Mouse (Mus musculus) neural tube, embryonic 12.5 days (tissue): ENCODE measurements at regions not wholly inside any gene's neighbourhood (a gene's known extent, or its start where the extent isn't known, plus 50 kb on each side); places are given as distances from the start of the nearest gene placed in this dataset.

Experiments used
- ATAC-seq: fragments of 200-750 bp; cut with Nextera tagmentation; 2 replicates; pipeline ENCODE4 v1.8.0; 2017; ENCODE audit warnings: low read depth, mild to moderate bottlenecking, moderate TSS enrichment, moderate library complexity; ENCODE audit not compliant: low FRiP score
- H3K27ac ChIP-seq: fragments of 300-500 bp; sonication (generic); 2 replicates; pipeline ENCODE4 v1.5.1; 2016
- H3K27me3 ChIP-seq: fragments of 300-500 bp; sonication (generic); replicated peaks from 2 replicates; pipeline ENCODE4 v1.6.1; 2016; ENCODE audit warnings: mild to moderate bottlenecking
- H3K36me3 ChIP-seq: fragments of 300-500 bp; sonication (generic); 2 replicates; pipeline ENCODE4 v1.6.1; 2016; ENCODE audit warnings: mild to moderate bottlenecking
- H3K4me1 ChIP-seq: fragments of 300-500 bp; sonication (generic); 2 replicates; pipeline ENCODE4 v1.6.1; 2016
- H3K4me2 ChIP-seq: fragments of 300-500 bp; sonication (generic); replicated peaks from 2 replicates; pipeline ENCODE4 v1.6.1; 2016; ENCODE audit warnings: mild to moderate bottlenecking
- H3K4me3 ChIP-seq: fragments of 300-500 bp; sonication (generic); 2 replicates; pipeline ENCODE4 v1.5.1; 2016
- H3K9ac ChIP-seq: fragments of 300-500 bp; sonication (generic); 2 replicates; pipeline ENCODE4 v1.6.1; 2016; ENCODE audit warnings: mild to moderate bottlenecking
- H3K9me3 ChIP-seq: fragments of 300-500 bp; sonication (generic); 2 replicates; pipeline ENCODE4 v1.6.1; 2016; ENCODE audit warnings: mild to moderate bottlenecking
- WGBS: fragments of 180-500 bp; shearing (Covaris S2); methylation state at CpG from one replicate; pipeline ENCODE4 v1.1.7; 2016; 5-methylcytosine and 5-hydroxymethylcytosine counted together

DNA sequence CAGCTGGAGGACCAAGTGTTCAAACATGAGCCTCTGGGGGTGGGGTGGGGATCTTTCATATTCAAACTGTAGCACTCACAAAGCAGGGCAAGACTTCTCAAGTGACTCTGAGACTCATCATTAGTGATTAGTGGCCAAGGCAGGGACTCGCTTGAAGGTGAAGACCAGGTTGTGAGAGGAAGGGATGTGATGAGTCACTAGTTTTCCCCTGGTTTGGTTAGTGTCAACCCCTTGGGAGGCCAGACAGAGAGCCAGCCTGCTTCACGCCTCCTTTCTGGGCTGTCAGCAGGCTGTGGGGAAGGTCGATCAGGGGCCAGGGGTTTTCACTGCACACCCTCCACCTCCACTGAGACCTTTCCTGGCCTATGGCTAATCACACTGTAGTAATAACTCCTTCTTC lies 65.2 kb downstream of the Slc30a10 start:
- 58% methylated on average over 3 of the region's 3 CpGs for WGBS
- H3K9me3 ChIP-seq: no peaks in the 10 kb centered on the region

DNA sequence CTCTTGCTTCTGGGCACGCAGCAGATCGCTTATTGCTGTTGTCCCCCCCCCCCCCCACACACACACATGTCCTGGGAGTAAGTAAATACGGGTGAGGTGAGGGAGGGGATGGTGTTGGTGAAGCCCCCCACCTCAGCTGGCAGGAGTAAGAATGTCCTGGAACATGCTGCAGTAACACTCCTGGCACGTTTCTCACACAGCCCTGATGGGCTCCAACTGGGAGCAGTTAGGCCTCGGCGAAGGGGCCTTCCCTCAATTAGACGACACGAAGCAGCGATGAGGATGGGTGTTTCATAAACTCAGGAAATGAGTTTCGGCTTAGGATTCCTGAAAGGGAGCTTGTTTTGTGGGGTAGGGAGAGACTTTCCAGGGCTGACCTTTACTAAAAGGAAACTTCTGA lies 69.4 kb downstream of the Slc30a10 start:
- no peak overlapping the region for H3K4me2 ChIP-seq
- H3K4me1 ChIP-seq: no peaks in the 10 kb centered on the region
- 65% methylated on average over 10 of the region's 10 CpGs for WGBS
- no peaks in the 10 kb centered on the region for H3K9me3 ChIP-seq
- H3K27ac ChIP-seq: no peak overlapping the region
- H3K36me3 ChIP-seq: no peaks in the 10 kb centered on the region
- no peak overlapping the region for H3K9ac ChIP-seq
- no peaks in the 10 kb centered on the region for H3K27me3 ChIP-seq
- ATAC-seq: no peak
- no peak overlapping the region for H3K4me3 ChIP-seq

More for the DNA sequence above, 65.2 kb downstream of the Slc30a10 start:
- Histone ChIP-seq H3K36me3 (no peaks in the 10 kb centered on the region), H3K27ac (no peak overlapping the region), H3K4me1 (no peaks in the 10 kb centered on the region), H3K27me3 (no peaks in the 10 kb centered on the region), H3K4me2 (no peak overlapping the region), H3K9ac (no peak overlapping the region), H3K4me3 (no peak overlapping the region)
- ATAC-seq: no peak

DNA sequence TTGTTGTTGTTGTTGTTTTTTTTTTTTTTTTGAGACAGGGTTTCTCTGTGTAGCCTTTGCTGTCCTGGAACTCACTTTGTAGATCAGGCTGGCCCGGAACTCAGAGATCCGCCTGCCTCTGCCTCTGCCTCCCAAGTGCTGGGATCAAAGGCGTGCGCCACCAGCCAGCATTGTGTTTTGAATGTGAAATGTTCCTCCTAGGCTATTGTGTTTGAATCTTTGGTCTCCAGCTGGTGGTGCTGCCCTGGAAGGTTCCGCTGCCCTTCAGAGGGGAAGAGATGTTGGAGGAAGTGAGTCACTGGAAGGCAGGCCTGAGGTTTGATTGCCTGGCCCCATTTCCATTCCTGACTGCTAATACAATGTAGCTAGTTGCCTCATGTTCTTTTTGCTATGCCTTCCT lies 78.8 kb downstream of the Slc30a10 start:
- ATAC-seq: no peak
- Histone ChIP-seq H3K4me1 (no peaks in the 10 kb centered on the region), H3K4me3 (no peak overlapping the region), H3K36me3 (no peaks in the 10 kb centered on the region), H3K9me3 (no peaks in the 10 kb centered on the region), H3K9ac (no peak overlapping the region), H3K27ac (no peak overlapping the region), H3K27me3 (no peaks in the 10 kb centered on the region), H3K4me2 (no peak overlapping the region)
- WGBS: 93% methylated on average over 5 of the region's 5 CpGs

DNA sequence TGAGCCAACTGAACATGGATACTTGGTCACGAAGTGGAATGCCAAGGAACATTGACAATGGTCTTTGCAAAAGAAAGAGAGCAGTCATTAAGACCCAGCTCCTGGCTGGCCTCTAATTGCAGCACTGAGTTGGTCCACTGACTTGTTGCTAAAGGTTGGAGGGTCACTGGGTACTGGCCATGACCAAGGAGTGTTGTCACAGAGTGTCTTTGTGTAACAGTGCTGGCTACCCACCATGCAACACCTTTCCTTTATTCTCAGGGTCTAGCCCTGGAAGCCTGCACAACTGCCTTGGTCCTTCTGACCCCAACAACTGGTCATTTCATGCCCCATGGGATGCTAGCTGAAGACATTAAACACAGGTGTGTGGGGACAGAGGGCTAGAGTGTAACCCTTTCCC lies 79.5 kb downstream of the Slc30a10 start:
- no peak for ATAC-seq
- no peak overlapping the region for H3K4me2 ChIP-seq

DNA sequence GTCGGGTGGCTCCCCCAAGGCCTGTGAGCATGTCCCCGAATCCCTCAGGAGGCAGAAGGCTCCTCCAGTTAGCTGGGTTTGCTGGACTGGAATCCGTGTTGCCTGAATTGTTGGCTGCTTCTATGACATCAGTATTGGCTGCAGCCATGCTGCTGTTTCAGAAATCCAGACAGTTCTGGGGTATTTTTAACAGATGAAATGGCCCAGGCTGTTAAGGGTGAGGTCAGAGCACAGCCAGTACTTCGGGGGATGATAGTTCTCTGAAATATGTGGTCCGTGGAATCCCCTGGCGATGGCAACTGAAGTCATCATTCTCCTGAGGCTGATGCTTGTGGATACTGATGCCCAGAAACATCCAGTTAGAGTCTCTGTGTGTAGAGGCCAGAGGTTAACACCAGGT lies 80.7 kb downstream of the Slc30a10 start:
- Histone ChIP-seq H3K4me3 (no peak overlapping the region), H3K4me1 (no peaks in the 10 kb centered on the region), H3K9me3 (no peaks in the 10 kb centered on the region), H3K9ac (no peak overlapping the region), H3K27me3 (no peaks in the 10 kb centered on the region), H3K4me2 (no peak overlapping the region), H3K27ac (no peak overlapping the region), H3K36me3 (no peaks in the 10 kb centered on the region)
- WGBS: 85% methylated on average over 6 of the region's 6 CpGs
- no peak for ATAC-seq

More for the DNA sequence above, 79.5 kb downstream of the Slc30a10 start:
- H3K27me3 ChIP-seq: no peaks in the 10 kb centered on the region
- H3K9me3 ChIP-seq: no peaks in the 10 kb centered on the region
- 66% methylated on average over 1 of the region's 1 CpGs for WGBS
- no peaks in the 10 kb centered on the region for H3K4me1 ChIP-seq
- H3K9ac ChIP-seq: no peak overlapping the region
- H3K36me3 ChIP-seq: no peaks in the 10 kb centered on the region
- H3K27ac ChIP-seq: no peak overlapping the region
- H3K4me3 ChIP-seq: no peak overlapping the region

DNA sequence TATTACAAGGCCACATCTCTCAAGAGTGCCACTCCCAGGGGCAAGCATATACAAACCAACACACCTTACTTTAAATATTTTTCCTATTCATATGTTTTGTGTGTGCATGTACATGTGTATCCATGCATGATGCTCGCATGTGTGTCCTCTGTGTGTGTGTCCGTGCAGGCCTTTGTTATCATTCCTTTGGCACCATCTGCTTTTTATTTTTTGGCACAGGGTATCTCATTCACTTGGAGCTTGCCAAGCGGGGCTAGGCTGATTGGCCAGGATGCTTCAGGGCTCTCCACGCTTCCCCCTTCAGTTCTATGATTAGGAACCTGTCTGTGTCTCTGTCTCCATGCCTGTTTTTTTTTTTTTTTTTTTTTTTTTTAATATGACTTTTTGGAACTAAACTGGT lies 82.6 kb downstream of the Slc30a10 start:
- H3K4me1 ChIP-seq: no peaks in the 10 kb centered on the region
- WGBS: 94% methylated on average over 4 of the region's 4 CpGs
- H3K9me3 ChIP-seq: no peaks in the 10 kb centered on the region
- no peak overlapping the region for H3K4me3 ChIP-seq
- H3K27me3 ChIP-seq: no peaks in the 10 kb centered on the region
- no peaks in the 10 kb centered on the region for H3K36me3 ChIP-seq
- no peak for ATAC-seq
- H3K27ac ChIP-seq: no peak overlapping the region
- H3K4me2 ChIP-seq: no peak overlapping the region
- no peak overlapping the region for H3K9ac ChIP-seq

DNA sequence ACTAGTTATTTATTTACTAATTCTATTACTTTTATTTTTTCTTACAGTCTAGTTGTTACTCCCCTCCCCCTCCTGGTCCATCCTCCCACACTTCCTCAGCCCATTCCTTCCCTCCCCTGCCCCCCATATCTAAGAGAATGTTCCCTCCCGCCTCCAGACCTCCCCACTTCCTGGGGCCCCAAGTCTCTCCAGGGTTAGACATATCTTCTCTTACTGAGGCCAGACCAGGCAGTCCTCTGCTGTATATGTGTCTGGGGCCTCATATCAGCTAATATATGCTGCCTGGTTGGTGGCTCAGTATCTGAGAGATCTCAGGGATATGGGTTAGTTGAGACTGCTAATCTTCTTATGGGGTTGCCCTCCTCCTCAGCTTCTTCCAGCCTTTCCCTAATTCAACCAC lies 84.8 kb downstream of the Slc30a10 start:
- Histone ChIP-seq H3K27ac (no peak overlapping the region), H3K36me3 (no peaks in the 10 kb centered on the region), H3K4me2 (no peak overlapping the region), H3K9ac (no peak overlapping the region), H3K4me3 (no peak overlapping the region), H3K4me1 (no peaks in the 10 kb centered on the region), H3K9me3 (no peaks in the 10 kb centered on the region), H3K27me3 (no peaks in the 10 kb centered on the region)
- no peak for ATAC-seq
- 68% methylated on average over 1 of the region's 1 CpGs for WGBS

DNA sequence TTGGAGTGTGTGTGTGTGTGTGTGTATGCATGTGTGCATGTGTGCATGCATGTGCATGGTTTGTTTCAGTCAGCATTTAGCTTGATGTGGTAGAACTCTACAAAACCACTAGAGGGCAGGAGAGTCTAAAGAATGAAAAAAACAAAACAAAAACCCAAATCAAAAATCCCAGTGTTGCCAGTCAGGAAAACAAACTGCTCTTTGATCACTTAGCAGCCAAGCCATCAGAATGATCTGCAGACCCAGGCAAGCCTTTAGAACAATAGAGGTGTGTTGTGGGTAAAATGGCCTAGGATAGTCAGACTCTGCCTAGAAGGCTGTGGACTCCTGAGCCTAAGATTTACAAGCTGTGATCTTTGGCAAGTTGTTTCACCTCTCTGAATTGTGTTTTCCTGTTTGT lies 91.7 kb downstream of the Slc30a10 start:
- Histone ChIP-seq H3K36me3 (no peaks in the 10 kb centered on the region), H3K4me1 (no peaks in the 10 kb centered on the region), H3K9ac (no peak overlapping the region), H3K27ac (no peak overlapping the region), H3K4me2 (no peak overlapping the region), H3K9me3 (no peaks in the 10 kb centered on the region), H3K27me3 (no peaks in the 10 kb centered on the region), H3K4me3 (no peak overlapping the region)
- no peak for ATAC-seq

DNA sequence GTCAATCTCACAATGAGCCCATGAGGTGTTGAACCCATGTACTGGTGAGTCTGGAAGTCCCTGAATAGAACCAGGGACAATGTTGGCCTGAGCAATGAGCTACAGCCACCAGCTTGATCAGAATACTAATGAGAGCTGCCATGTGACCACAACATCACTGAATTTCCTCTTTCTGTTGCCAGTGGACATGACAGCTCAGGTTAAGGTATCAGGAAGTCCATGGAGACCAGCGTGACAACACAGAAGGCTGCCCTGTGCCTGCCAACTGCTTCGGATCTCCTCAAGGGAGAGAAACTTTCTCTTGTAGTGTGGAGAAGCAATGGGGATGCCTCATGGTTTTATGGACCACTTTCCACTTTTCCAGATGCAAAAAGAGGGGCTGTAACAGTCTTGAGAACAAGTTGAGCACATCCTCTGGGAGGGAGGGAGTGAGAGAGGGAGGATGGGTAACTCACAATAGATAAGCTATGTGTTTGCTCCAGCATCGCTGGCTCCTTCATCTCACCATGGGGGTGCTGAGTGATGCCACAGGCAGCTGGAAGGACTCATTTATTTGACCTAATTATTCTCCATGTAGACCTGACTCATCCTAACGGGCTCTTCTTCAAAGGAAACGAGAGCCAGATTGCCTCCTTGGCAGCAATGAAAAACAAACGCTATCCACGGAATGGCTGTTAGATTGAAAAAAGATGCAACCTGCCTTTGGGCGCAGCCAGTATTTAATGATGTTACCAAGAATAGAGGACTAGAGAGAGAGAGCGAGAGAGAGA lies 118.3 kb downstream of the Slc30a10 start:
- no peaks in the 10 kb centered on the region for H3K4me1 ChIP-seq
- WGBS: 57% methylated on average over 9 of the region's 9 CpGs
- H3K27me3 ChIP-seq: no peaks in the 10 kb centered on the region
- H3K4me3 ChIP-seq: no peak overlapping the region
- no peak for ATAC-seq
- H3K27ac ChIP-seq: no peak overlapping the region
- no peak overlapping the region for H3K4me2 ChIP-seq
- H3K9ac ChIP-seq: no peak overlapping the region
- H3K9me3 ChIP-seq: no peaks in the 10 kb centered on the region
- H3K36me3 ChIP-seq: no peaks in the 10 kb centered on the region

DNA sequence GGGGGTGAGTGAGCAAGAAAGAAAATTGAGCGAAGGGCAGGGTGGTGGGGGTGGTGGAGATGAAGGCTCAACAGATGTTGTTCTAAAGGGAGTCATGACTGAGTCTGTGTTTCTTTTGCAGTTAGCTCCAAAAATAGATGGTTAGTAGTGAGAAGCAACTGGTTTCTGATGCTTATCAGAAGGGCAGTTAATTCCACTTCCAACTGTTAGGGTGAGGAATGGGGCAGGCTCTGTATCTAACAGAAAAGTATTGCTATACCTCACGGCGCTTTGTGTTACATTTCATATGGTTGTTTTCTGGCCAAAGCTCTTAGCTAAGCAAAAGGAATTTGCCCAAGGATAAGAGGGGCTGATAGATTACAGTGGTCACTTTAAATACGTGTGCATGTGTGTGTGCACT lies 120.3 kb downstream of the Slc30a10 start:
- Histone ChIP-seq H3K9me3 (no peaks in the 10 kb centered on the region), H3K4me3 (no peak overlapping the region), H3K36me3 (no peaks in the 10 kb centered on the region), H3K4me2 (no peak overlapping the region), H3K9ac (no peak overlapping the region), H3K27me3 (no peaks in the 10 kb centered on the region), H3K4me1 (no peaks in the 10 kb centered on the region), H3K27ac (no peak overlapping the region)
- no peak for ATAC-seq
- 78% methylated on average over 4 of the region's 4 CpGs for WGBS

DNA sequence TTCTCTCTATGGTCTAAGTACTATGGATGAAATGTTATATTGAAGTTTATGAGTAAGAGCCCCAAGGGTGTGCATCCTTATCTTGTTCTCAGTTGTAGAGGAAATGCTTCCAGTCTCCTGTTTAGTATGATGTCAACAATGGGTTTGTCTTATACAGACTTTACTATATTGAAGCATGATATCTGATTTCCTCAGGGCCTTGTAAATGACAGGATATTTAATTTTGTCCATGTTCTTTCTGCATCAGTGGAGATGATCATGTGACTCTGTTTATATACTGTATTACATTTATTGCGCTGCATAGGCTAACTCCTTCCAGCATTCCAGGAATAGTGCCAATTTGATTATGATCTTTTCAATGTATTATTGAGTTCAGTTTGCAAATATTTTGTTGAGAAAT lies 125.2 kb downstream of the Slc30a10 start:
- H3K9ac ChIP-seq: no peak overlapping the region
- no peak overlapping the region for H3K4me3 ChIP-seq
- no peak overlapping the region for H3K27ac ChIP-seq
- no peaks in the 10 kb centered on the region for H3K9me3 ChIP-seq
- WGBS: 91% methylated on average over 1 of the region's 1 CpGs
- H3K36me3 ChIP-seq: no peaks in the 10 kb centered on the region
- H3K4me2 ChIP-seq: no peak overlapping the region
- no peaks in the 10 kb centered on the region for H3K4me1 ChIP-seq
- no peaks in the 10 kb centered on the region for H3K27me3 ChIP-seq
- no peak for ATAC-seq

DNA sequence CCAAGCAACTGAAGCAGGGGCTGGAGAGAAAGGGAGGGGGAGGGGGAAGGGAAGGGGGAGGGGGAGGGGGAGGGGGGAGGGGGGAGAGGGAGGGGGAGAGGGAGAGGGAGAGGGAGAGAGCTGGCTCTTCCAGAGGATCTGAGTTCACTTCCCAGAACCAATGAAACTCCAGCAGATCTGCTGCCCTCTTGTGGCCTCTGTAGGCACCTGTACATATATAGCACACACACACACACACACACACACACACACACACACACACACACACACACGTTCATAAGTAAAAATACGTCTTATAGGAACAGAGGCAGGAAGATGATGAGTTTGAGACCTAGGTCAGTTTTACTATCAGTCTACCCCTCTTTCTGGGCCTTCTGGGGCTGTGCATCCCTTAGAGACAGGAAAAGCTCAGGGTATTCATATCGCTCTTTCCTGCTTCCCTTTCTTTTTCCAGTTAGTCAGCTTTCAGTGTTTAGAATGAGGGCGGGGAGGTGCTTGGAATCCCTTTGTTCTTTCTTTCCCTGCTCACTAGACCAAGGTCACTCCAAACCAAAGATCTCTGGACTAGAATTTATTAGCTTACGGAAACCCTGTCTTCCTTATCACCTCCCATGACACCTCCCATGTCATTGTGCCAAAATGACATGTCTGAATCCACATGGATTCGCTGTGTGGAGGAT lies 130.7 kb downstream of the Slc30a10 start:
- H3K4me1 ChIP-seq: no peaks in the 10 kb centered on the region
- ATAC-seq: no peak
- H3K36me3 ChIP-seq: no peaks in the 10 kb centered on the region
- 83% methylated on average over 6 of the region's 6 CpGs for WGBS
- H3K4me3 ChIP-seq: no peak overlapping the region
- H3K9ac ChIP-seq: no peak overlapping the region
- H3K9me3 ChIP-seq: no peaks in the 10 kb centered on the region
- no peaks in the 10 kb centered on the region for H3K27me3 ChIP-seq
- H3K4me2 ChIP-seq: no peak overlapping the region
- H3K27ac ChIP-seq: no peak overlapping the region
